Mouse (Mus musculus) MEL (cell line): ENCODE measurements around the gene Gata3. TPM values are rescaled to one million over a fixed set of nuclear protein-coding genes. Genes with fewer than 3 reads are reported as not detected.
A peak's percentile ranks its signal among the peaks of the same experiment; 100 is the strongest.

Experiments
- DNase-seq: peaks from one replicate; pipeline ENCODE4 v3.0.0; 2011; ENCODE audit warnings: low read depth, low spot score
- H3K27ac ChIP-seq: 2 replicates; pipeline ENCODE4 v1.5.1; 2012; ENCODE audit warnings: low read depth, mild to moderate bottlenecking, control low read depth, low read length, moderate library complexity; ENCODE audit not compliant: control insufficient read depth
- H3K27me3 ChIP-seq, 2 experiments: fragments of 150-350 bp in 1 of 2; sonication (generic) in 1 of 2; 2 replicates each; pipeline ENCODE4 v1.6.1; 2012; ENCODE audit warnings: low read length in 2 of 2, mild to moderate bottlenecking in 2 of 2, improper control_type of control experiment in 1 of 2, moderate library complexity in 1 of 2; ENCODE audit not compliant: insufficient read depth in 2 of 2, control insufficient read depth in 1 of 2
- H3K36me3 ChIP-seq, 2 experiments: 2 replicates each; pipeline ENCODE4 v1.6.1; 2012 to 2014; ENCODE audit warnings: low read length in 2 of 2, improper control_type of control experiment in 1 of 2, inconsistent platforms in 1 of 2, mild to moderate bottlenecking in 1 of 2; ENCODE audit not compliant: insufficient read depth in 2 of 2, control insufficient read depth in 1 of 2
- H3K4me1 ChIP-seq, 2 experiments: fragments of 150-350 bp in 1 of 2; sonication (generic) in 1 of 2; 2 replicates each; pipeline ENCODE4 v1.6.1; 2012; ENCODE audit warnings: low read length in 2 of 2, improper control_type of control experiment in 1 of 2, mild to moderate bottlenecking in 1 of 2; ENCODE audit not compliant: insufficient read depth in 2 of 2, control insufficient read depth in 1 of 2
- H3K4me3 ChIP-seq, 2 experiments: fragments of 150-350 bp in 1 of 2; sonication (generic) in 1 of 2; 2 replicates each; pipeline ENCODE4 v1.5.1; 2012; ENCODE audit warnings: low read depth in 2 of 2, low read length in 2 of 2, mild to moderate bottlenecking in 2 of 2, moderate library complexity in 2 of 2, control low read depth in 1 of 2, improper control_type of control experiment in 1 of 2; ENCODE audit not compliant: control insufficient read depth in 1 of 2, insufficient read depth in 1 of 2
- H3K79me2 ChIP-seq: 2 replicates; pipeline ENCODE4 v1.6.1; 2012; ENCODE audit warnings: mild to moderate bottlenecking, low read length, moderate library complexity; ENCODE audit not compliant: control insufficient read depth, poor library complexity, insufficient read depth
- H3K9ac ChIP-seq: 2 replicates; pipeline ENCODE4 v1.6.1; 2012; ENCODE audit warnings: low read depth, mild to moderate bottlenecking, control low read depth, low read length, moderate library complexity; ENCODE audit not compliant: control insufficient read depth, poor library complexity, severe bottlenecking
- H3K9me3 ChIP-seq: fragments of 150-350 bp; sonication (generic); replicated peaks from 2 replicates; pipeline ENCODE4 v1.6.1; 2012; ENCODE audit warnings: mild to moderate bottlenecking, low read length, improper control_type of control experiment, moderate library complexity; ENCODE audit not compliant: insufficient read depth
- CHD2 ChIP-seq: IDR thresholded peaks from 2 replicates; pipeline ENCODE4 v1.6.1; 2011; ENCODE audit warnings: low read length, improper control_type of control experiment
- CTCF ChIP-seq, 3 experiments: IDR thresholded peaks in 2 of 3; conservative IDR thresholded peaks in 1 of 3; 2 replicates each; pipeline ENCODE4 v1.5.1; 2011 to 2012; ENCODE audit warnings: low read length in 3 of 3, low read depth in 2 of 3, mild to moderate bottlenecking in 2 of 3, improper control_type of control experiment in 1 of 3, inconsistent platforms in 1 of 3, mixed read lengths in 1 of 3, moderate library complexity in 1 of 3; ENCODE audit not compliant: control insufficient read depth in 1 of 3, insufficient read depth in 1 of 3, poor library complexity in 1 of 3, severe bottlenecking in 1 of 3
- ETS1 ChIP-seq: IDR thresholded peaks from 2 replicates; pipeline ENCODE4 v1.6.1; 2012; ENCODE audit warnings: low read depth, mild to moderate bottlenecking, inconsistent platforms, low read length, improper control_type of control experiment, moderate library complexity
- GATA1 ChIP-seq: IDR thresholded peaks from 2 replicates; pipeline ENCODE4 v1.6.1; 2011; ENCODE audit warnings: low read depth, low read length, improper control_type of control experiment
- MAX ChIP-seq: IDR thresholded peaks from 2 replicates; pipeline ENCODE4 v1.6.1; 2011; ENCODE audit warnings: low read length, improper control_type of control experiment
- MYB ChIP-seq: IDR thresholded peaks from 2 replicates; pipeline ENCODE4 v1.6.1; 2011; ENCODE audit warnings: mild to moderate bottlenecking, low read depth, low read length, improper control_type of control experiment
- MYC ChIP-seq: IDR thresholded peaks from 2 replicates; pipeline ENCODE4 v1.6.1; 2011; ENCODE audit warnings: low read depth, mild to moderate bottlenecking, low read length, improper control_type of control experiment, moderate library complexity
- POLR2A ChIP-seq, 2 experiments: IDR thresholded peaks; 2 replicates each; pipeline ENCODE4 v1.6.1; 2011 to 2012; ENCODE audit warnings: low read length in 2 of 2, mild to moderate bottlenecking in 2 of 2, control low read depth in 1 of 2, improper control_type of control experiment in 1 of 2, low read depth in 1 of 2, moderate library complexity in 1 of 2; ENCODE audit not compliant: control insufficient read depth in 1 of 2, insufficient read depth in 1 of 2, poor library complexity in 1 of 2
- POLR2AphosphoS2 ChIP-seq: IDR thresholded peaks from 2 replicates; pipeline ENCODE4 v1.6.1; 2011; ENCODE audit warnings: low read length, improper control_type of control experiment
- POLR2AphosphoS5 ChIP-seq: IDR thresholded peaks from 2 replicates; pipeline ENCODE4 v1.6.1; 2012; ENCODE audit warnings: low read depth, borderline replicate concordance, mild to moderate bottlenecking, inconsistent platforms, low read length, moderate library complexity, mixed read lengths
- SMC3 ChIP-seq: IDR thresholded peaks from 2 replicates; pipeline ENCODE4 v1.6.1; 2011; ENCODE audit warnings: low read depth, low read length, improper control_type of control experiment
- TAL1 ChIP-seq: IDR thresholded peaks from 2 replicates; pipeline ENCODE4 v1.6.1; 2012; ENCODE audit warnings: mild to moderate bottlenecking, inconsistent platforms, low read length, moderate library complexity, mixed read lengths
- TBP ChIP-seq: IDR thresholded peaks from 2 replicates; pipeline ENCODE4 v1.8.0; 2011; ENCODE audit warnings: low read depth, low read length, improper control_type of control experiment
- ZC3H11A ChIP-seq: IDR thresholded peaks from 2 replicates; pipeline ENCODE4 v1.6.1; 2012; ENCODE audit warnings: low read depth, mild to moderate bottlenecking, inconsistent platforms, low read length, improper control_type of control experiment
- ZMIZ1 ChIP-seq: IDR thresholded peaks from 2 replicates; pipeline ENCODE4 v1.6.1; 2012; ENCODE audit warnings: low read depth, mild to moderate bottlenecking, inconsistent platforms, low read length, improper control_type of control experiment, moderate library complexity
- ZNF384 ChIP-seq: IDR thresholded peaks from 2 replicates; pipeline ENCODE4 v1.6.1; 2012; ENCODE audit warnings: low read depth, mild to moderate bottlenecking, inconsistent platforms, low read length, improper control_type of control experiment
- polyA plus RNA-seq, 2 experiments: library from polyadenylated mRNA; stranded (reverse) in 1 of 2; unstranded in 1 of 2; fragments of >175 nt in 1 of 2; fragments of >200 nt in 1 of 2; gene quantifications; 2 replicates each; pipeline versions ENCODE4 v1.2.1 to v1.2.4; 2012; ENCODE audit warnings: low replicate concordance in 2 of 2, low read depth in 1 of 2; ENCODE audit not compliant: insufficient read length in 2 of 2, insufficient read depth in 1 of 2, missing spikeins in 1 of 2
- total RNA-seq: library from RNA; depleted of rRNA; stranded (reverse); fragments of 300-350 nt; gene quantifications from 2 replicates; pipeline ENCODE4 v1.2.3, GENCODE M21; 2012

Gata3 gene
- total and polyA plus RNA-seq, 3 experiments = 0.12 to 2.0 TPM; not detected in 1

DNA sequence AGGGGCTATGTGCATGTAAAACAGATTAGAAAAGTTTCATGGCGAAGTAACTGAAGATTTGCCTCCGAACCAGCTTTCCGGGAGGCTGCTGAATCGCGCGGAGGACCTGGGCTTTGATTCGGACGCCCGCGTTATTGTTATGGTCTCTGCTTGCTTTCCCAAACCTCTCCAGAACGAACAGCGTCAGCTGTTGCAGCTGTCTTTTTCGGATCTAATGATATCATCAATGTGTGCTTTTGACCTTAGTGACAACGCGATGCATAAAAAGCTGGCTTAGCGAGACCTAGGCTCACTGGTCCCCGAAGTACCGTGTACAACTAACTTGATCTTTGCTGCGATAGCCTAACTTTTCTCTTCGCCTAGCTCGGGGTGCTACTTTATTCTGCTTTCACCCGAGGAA lies 10.7 kb downstream of the Gata3 start:
- no peak for DNase-seq
- no peaks in the 10 kb centered on the region; a peak in 1 of 4 replicates for H3K4me1 ChIP-seq
- H3K27me3 ChIP-seq = no peaks in the 10 kb centered on the region
- no peaks in the 10 kb centered on the region for H3K36me3 ChIP-seq
- no peaks in the 10 kb centered on the region; the same call in 1 of the 2 replicates for H3K79me2 ChIP-seq
- TF ChIP-seq TBP (no peak), GATA1 (peak; percentile 25; the same call in 1 of the 2 replicates)
- H3K9ac ChIP-seq = peak overlapping the region; percentile 68
- H3K4me3 ChIP-seq = peak overlapping the region; percentile 68 to 95
- no peaks in the 10 kb centered on the region for H3K9me3 ChIP-seq
- H3K27ac ChIP-seq = peak overlapping the region; percentile 50

GRCm38 (mm10) chr2:9878564-9879081 lies 11.2 kb downstream of the Gata3 start:
- peak overlapping the region; percentile 68 to 95 for H3K4me3 ChIP-seq
- peak; percentile 84 for DNase-seq
- TF ChIP-seq CTCF (IDR thresholded peaks at IDR 0.05 in 2 of 3, conservative IDR thresholded peaks at IDR 0.05 in 1 of 3; ENCODE audit: control insufficient read depth in 1 of 3, insufficient read depth in 1 of 3, low read depth in 2 of 3, low read length in 3 of 3, poor library complexity in 1 of 3, severe bottlenecking in 1 of 3) (no peak), TBP (no peak), POLR2A (IDR thresholded peaks at IDR 0.05; ENCODE audit: control insufficient read depth in 1 of 2, insufficient read depth in 1 of 2, low read depth in 1 of 2, low read length in 2 of 2, poor library complexity in 1 of 2) (no peak), MAX (no peak), ZMIZ1 (no peak), ZC3H11A (no peak)
- no peaks in the 10 kb centered on the region; a peak in 1 of 4 replicates for H3K4me1 ChIP-seq
- H3K79me2 ChIP-seq = no peaks in the 10 kb centered on the region; the same call in 1 of the 2 replicates
- H3K27me3 ChIP-seq = no peaks in the 10 kb centered on the region
- H3K9ac ChIP-seq = peak overlapping the region; percentile 68
- H3K36me3 ChIP-seq = no peaks in the 10 kb centered on the region
- H3K27ac ChIP-seq = peak overlapping the region; percentile 50
- no peaks in the 10 kb centered on the region for H3K9me3 ChIP-seq

- H3K9ac ChIP-seq = peak overlapping the region; percentile 28; the same call in 1 of the 2 replicates
- no peak for DNase-seq
- H3K4me3 ChIP-seq = peak overlapping the region; percentile 68 to 95
- no peaks in the 10 kb centered on the region; a peak in 1 of 4 replicates for H3K4me1 ChIP-seq
- H3K79me2 ChIP-seq = no peaks in the 10 kb centered on the region; the same call in 1 of the 2 replicates
- H3K27ac ChIP-seq = no peak overlapping the region
- TF ChIP-seq MYC (no peak), POLR2AphosphoS2 (no peak), CHD2 (no peak), MYB (no peak), POLR2AphosphoS5 (no peak), SMC3 (peak; percentile 5; the same call in 1 of the 2 replicates), ETS1 (no peak), ZNF384 (peak; percentile 81), ZMIZ1 (no peak), TAL1 (no peak)
- TF ChIP-seq, all 39 proteins: peak for 2
- H3K27me3 ChIP-seq = no peaks in the 10 kb centered on the region
- no peaks in the 10 kb centered on the region for H3K36me3 ChIP-seq
- no peaks in the 10 kb centered on the region for H3K9me3 ChIP-seq
Observed at GRCm38 (mm10) chr2:9877966-9878563, 11.8 kb downstream of the Gata3 start.
